Mouse (Mus musculus) intestine, postnatal 0 days (tissue): ENCODE results near the gene Cdh8. TPM values are rescaled to one million over a fixed set of nuclear protein-coding genes. Genes with fewer than 3 reads are reported as not detected.
"Not testable (repeated sequence)": the region's sequence is repeated elsewhere in the genome, so short reads cannot be mapped to it uniquely, and the experiment has no call there.

Experiments used
- ATAC-seq: fragments of 200-750 bp; cut with Nextera tagmentation; 2 replicates; pipeline ENCODE4 v1.8.0; 2017; ENCODE audit warnings: mild to moderate bottlenecking, moderate TSS enrichment, moderate library complexity
- H3K27ac ChIP-seq: fragments of 300-500 bp; sonication (generic); 2 replicates; pipeline ENCODE4 v1.5.1; 2014; ENCODE audit warnings: mild to moderate bottlenecking, low read depth, low read length, moderate library complexity
- H3K27me3 ChIP-seq: fragments of 300-500 bp; sonication (generic); replicated peaks from 2 replicates; pipeline ENCODE4 v1.6.1; 2014; ENCODE audit warnings: low read length, mixed read lengths; ENCODE audit not compliant: control insufficient read depth, insufficient read depth
- H3K36me3 ChIP-seq: fragments of 300-500 bp; sonication (generic); 2 replicates; pipeline ENCODE4 v1.6.1; 2014; ENCODE audit warnings: mild to moderate bottlenecking, moderate library complexity; ENCODE audit not compliant: control insufficient read depth, insufficient read depth
- H3K4me1 ChIP-seq: fragments of 300-500 bp; sonication (generic); replicated peaks from 2 replicates; pipeline ENCODE4 v1.6.1; 2014; ENCODE audit warnings: antibody characterized with exemption, low read length, mixed read lengths; ENCODE audit not compliant: control insufficient read depth, insufficient read depth
- H3K4me2 ChIP-seq: fragments of 300-500 bp; sonication (generic); replicated peaks from 2 replicates; pipeline ENCODE4 v1.6.1; 2014; ENCODE audit warnings: low read depth, mild to moderate bottlenecking, moderate library complexity
- H3K4me3 ChIP-seq: fragments of 300-500 bp; sonication (generic); 2 replicates; pipeline ENCODE4 v1.5.1; 2014; ENCODE audit warnings: low read depth, low read length
- H3K9ac ChIP-seq: fragments of 300-500 bp; sonication (generic); 2 replicates; pipeline ENCODE4 v1.6.1; 2014; ENCODE audit warnings: mild to moderate bottlenecking, low read depth, low read length
- H3K9me3 ChIP-seq: fragments of 300-500 bp; sonication (generic); 2 replicates; pipeline ENCODE4 v1.6.1; 2016; ENCODE audit warnings: mixed run types; ENCODE audit not compliant: control insufficient read depth
- CTCF ChIP-seq: sonication (generic); IDR thresholded peaks from 2 replicates; pipeline ENCODE4 v1.5.1; 2016; ENCODE audit warnings: low read depth, mild to moderate bottlenecking, control low read depth, antibody characterized with exemption, moderate library complexity
- WGBS: fragments of 180-500 bp; shearing (Covaris S2); extraction: QIAGEN DNeasy Blood & Tissue Kit; methylation state at CpG from one replicate; pipeline ENCODE4 v1.1.7; 2014; 5-methylcytosine and 5-hydroxymethylcytosine counted together
- polyA plus RNA-seq: library from polyadenylated mRNA; unstranded; fragments of >200 nt; fragmentation: Nextera tagmentation; extraction: Ambion mirVana; gene quantifications from 2 replicates; pipeline ENCODE4 v1.2.1, GENCODE M21; 2015

Gene Cdh8
- polyA plus RNA-seq, 1 experiment from 2014 or later = 0.35 TPM

DNA sequence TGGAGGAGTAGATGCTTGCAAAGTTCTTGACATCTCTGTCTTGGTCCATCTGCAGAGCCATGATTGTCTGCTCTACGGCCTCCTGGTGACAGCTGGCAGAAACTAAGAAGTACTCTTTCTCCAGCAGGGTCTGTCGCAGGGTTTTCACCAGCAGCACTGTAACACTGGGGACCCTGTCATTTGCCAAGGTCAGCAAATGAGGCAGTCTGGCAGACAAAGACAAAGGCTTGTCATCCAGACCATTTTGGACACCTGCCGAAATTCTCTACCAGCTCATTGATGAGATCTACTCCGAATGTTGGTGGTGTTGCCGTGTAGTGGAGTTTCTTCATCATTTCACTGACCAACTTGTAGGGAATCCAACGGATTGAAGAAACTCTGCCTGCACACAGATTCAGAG lies 270.8 kb downstream of the Cdh8 start:
- Histone ChIP-seq H3K4me1 (no peaks in the 10 kb centered on the region), H3K36me3 (no peaks in the 10 kb centered on the region), H3K9ac (no peak overlapping the region), H3K4me3 (no peak overlapping the region), H3K4me2 (no peak overlapping the region), H3K27me3 (no peaks in the 10 kb centered on the region), H3K9me3 (no peaks in the 10 kb centered on the region), H3K27ac (no peak overlapping the region)
- 89% methylated on average over 6 of the region's 6 CpGs for WGBS
- no peak for TF ChIP-seq CTCF
- ATAC-seq = no peak

DNA sequence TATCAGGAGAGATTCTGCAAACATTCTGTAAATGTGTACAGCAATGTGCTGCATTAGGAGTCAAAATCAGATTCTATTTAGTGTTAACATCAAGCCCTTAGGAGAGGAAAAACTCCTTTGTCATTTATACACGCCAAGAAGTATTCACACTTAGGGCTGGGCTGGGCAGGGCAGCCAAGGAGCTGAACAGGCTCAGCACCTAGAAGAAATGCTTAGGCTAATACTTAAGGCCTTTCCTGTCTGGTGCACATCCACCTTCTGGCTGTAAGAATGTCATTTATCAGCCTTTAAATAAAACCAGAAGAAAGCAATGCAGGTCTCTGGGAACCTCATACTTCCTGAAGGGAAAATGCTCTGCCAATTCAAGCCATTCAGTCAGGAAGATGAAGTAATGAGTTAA lies 271.5 kb downstream of the Cdh8 start:
- WGBS = 65% methylated on average over 1 of the region's 1 CpGs
- H3K4me3 ChIP-seq, H3K4me1 ChIP-seq, H3K9ac ChIP-seq, H3K36me3 ChIP-seq, H3K27me3 ChIP-seq, H3K27ac ChIP-seq, ATAC-seq, H3K4me2 ChIP-seq, H3K9me3 ChIP-seq: not testable (repeated sequence)

DNA sequence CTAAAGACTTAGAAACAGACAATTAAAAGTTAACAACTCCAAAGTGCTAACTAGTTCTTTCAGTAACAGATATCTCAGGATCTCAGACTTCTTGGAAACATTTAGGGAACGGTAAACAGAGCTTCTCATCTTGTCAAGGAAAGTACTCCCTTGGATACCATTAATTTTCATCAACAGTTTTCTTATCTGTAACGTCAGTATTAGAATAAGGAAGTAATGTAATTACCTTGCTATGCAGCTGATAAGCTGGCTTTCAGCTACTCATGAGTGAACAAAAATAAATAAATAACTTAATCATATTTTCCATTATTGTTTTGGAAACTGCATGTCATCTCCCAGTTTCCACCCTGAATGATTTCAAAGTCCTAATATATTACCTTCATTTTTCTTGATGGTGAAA lies 317.8 kb downstream of the Cdh8 start:
- TF ChIP-seq CTCF = no peak
- no peak overlapping the region for H3K9ac ChIP-seq
- no peaks in the 10 kb centered on the region for H3K9me3 ChIP-seq
- no peaks in the 10 kb centered on the region for H3K27me3 ChIP-seq
- ATAC-seq = no peak
- no peak overlapping the region for H3K4me2 ChIP-seq
- no peaks in the 10 kb centered on the region for H3K36me3 ChIP-seq
- H3K4me1 ChIP-seq = no peaks in the 10 kb centered on the region
- H3K27ac ChIP-seq = no peak overlapping the region
- no peak overlapping the region for H3K4me3 ChIP-seq
- WGBS = 63% methylated on average over 2 of the region's 2 CpGs

DNA sequence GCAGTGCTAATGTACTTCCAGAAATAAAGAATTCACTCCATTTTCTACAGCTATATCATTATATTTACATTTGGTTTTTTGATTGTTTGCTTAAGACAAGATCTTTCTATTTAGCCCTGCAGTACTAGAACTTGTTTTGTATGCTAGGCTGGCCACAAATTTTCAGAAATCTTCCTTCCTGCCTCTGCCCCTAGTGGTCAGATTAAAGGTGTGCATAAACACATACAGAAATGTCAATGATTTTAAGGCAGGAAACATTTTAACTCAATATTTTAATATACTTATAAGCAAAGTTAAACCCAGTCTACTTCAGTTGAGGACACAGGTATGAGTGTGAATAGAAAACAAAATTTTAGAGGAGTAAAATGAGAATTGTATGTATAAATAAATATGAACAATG lies 364.9 kb downstream of the Cdh8 start:
- Histone ChIP-seq H3K9ac (no peak overlapping the region), H3K9me3 (no peaks in the 10 kb centered on the region), H3K27ac (no peak overlapping the region), H3K36me3 (no peaks in the 10 kb centered on the region), H3K4me3 (no peak overlapping the region), H3K27me3 (no peaks in the 10 kb centered on the region), H3K4me1 (no peaks in the 10 kb centered on the region), H3K4me2 (no peak overlapping the region)
- TF ChIP-seq CTCF = peak; percentile 30
- ATAC-seq = no peak

DNA sequence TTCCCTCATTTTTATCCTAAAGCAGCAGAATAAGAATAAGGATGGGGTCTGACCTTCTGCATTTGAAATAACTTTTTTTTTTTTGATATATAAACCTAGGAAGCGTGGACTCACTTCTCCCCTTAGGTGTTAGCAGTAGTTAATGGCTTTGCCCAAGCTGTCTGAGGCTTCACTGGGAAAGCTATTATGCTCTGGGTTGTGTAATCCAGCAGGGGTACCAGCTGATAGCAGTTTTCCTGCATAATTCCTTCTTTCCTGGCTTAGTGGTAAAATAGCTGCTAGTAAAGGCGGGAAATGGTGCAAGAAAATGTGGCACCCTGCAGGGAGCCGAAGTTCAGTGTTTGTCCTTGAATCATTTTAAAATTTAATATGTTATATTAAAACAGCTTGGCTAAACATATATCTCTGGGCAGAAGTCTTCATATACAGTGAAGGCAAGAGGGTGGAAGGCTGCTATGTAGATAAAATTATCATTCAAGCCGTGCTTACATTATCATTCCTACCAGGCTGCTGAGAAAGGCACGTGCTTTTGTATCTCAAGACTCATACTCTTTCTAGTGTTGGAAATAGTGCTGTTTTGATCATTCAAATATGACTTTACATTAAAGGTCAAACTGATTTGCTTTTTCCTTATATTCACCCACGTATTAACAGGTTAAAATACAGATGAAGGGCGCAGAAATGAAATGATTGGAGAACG lies 367.5 kb downstream of the Cdh8 start:
- WGBS = 76% methylated on average over 8 of the region's 8 CpGs

DNA sequence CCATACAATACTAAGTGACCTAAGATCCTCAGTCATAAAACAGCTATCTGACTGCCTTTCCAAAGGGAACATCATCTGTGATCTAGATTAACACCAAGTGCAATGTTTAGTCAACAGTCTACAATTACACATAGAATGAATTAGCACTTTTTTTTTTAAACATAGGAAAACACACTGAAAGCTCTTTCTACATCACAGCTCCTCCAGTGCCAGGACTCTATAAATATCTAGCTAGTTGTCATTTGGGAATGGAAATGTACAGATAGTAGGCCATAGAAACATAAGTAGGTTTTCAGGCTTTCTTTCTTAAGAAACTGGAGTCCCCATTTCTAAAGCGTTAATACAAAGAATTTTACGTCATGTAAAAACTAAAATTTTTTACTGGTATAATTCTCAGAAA lies 375.8 kb downstream of the Cdh8 start:
- no peak for TF ChIP-seq CTCF
- WGBS = 100% methylated on average over 2 of the region's 2 CpGs
- Histone ChIP-seq H3K9me3 (no peaks in the 10 kb centered on the region), H3K27me3 (no peaks in the 10 kb centered on the region), H3K4me3 (no peak overlapping the region), H3K27ac (no peak overlapping the region), H3K36me3 (no peaks in the 10 kb centered on the region), H3K4me2 (no peak overlapping the region), H3K4me1 (no peaks in the 10 kb centered on the region), H3K9ac (no peak overlapping the region)
- ATAC-seq = no peak

More for the DNA sequence above, 367.5 kb downstream of the Cdh8 start:
- Histone ChIP-seq H3K9ac (no peak overlapping the region), H3K4me3 (no peak overlapping the region), H3K27ac (no peak overlapping the region), H3K36me3 (no peaks in the 10 kb centered on the region), H3K27me3 (no peaks in the 10 kb centered on the region), H3K4me2 (no peak overlapping the region), H3K9me3 (no peaks in the 10 kb centered on the region), H3K4me1 (no peaks in the 10 kb centered on the region)
- ATAC-seq = no peak
- TF ChIP-seq CTCF = no peak

DNA sequence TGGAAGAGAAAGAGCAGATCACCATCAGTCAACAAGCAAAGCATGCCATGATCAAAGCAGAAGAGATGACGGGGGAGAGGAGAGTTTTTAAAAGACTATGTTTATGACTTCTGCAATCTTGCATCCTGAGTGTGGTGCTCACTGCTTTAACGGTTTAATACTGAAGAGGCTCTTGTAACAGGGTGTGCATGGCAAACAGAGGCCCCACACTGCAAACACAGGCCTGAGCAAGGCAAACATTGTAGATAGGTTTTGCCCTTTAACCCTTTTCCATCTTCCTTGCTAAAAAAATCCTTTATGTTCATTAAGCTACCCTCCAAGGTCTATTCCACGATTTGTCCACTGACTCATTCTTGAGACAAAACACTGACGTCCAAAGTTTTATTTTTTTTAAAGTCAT lies 385.2 kb downstream of the Cdh8 start:
- Histone ChIP-seq H3K9me3 (no peaks in the 10 kb centered on the region), H3K27me3 (no peaks in the 10 kb centered on the region), H3K9ac (no peak overlapping the region), H3K4me1 (no peaks in the 10 kb centered on the region), H3K4me3 (no peak overlapping the region), H3K4me2 (no peak overlapping the region), H3K27ac (no peak overlapping the region), H3K36me3 (no peaks in the 10 kb centered on the region)
- 29% methylated on average over 4 of the region's 4 CpGs for WGBS
- no peak for TF ChIP-seq CTCF
- ATAC-seq = no peak
